Mouse (Mus musculus) adrenal gland, postnatal 14 days (tissue): Measurements from ENCODE around the gene Olfr55. TPM values are rescaled to one million over a fixed set of nuclear protein-coding genes. Genes with fewer than 3 reads are reported as not detected.
A peak's percentile ranks its signal among the peaks of the same experiment; 100 is the strongest.
"Not testable (repeated sequence)": the region's sequence is repeated elsewhere in the genome, so short reads cannot be mapped to it uniquely, and the experiment has no call there.

Experiments used
- DNase-seq: peaks from one replicate; pipeline ENCODE4 v3.0.0; 2021; ENCODE audit warnings: mixed read lengths
- long read RNA-seq, 2 experiments: library from polyadenylated mRNA; stranded (forward); transcript quantifications; one replicate each; pipeline ENCODE4 v2.0.0; 2021
- total RNA-seq: library from RNA; stranded (reverse); gene quantifications from 2 replicates; pipeline ENCODE4 v1.2.3, GENCODE M21; 2021

Olfr55 gene
- not detected in 2 replicates for total RNA-seq
- long read RNA-seq, experiment 1, result 0 reads
- long read RNA-seq, experiment 2, result 0 reads

DNA sequence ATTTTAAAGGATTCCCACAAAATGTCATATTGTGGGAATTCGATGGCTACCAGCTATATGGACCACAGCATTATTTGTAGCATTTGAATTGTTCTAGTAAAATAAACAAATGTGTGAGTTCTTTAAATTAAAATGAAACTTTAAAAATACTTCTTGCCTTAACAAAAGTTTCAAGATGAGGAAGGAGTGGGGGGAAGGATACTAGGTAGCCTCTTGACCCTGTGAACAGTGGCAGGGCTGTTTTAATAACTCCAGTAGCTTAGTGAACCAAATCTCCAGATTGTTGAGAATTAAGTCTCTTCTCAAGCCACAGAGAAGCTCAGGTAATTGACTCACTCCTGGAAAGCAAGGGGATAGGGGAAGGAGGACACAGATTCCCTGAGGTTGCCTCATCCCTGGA lies at the start of gene Olfr55:
Gene Olfr55, plus strand, starts transcription at position 301 of the 400 bp plus-strand sequence.
- DNase-seq, result not testable (repeated sequence)

DNA sequence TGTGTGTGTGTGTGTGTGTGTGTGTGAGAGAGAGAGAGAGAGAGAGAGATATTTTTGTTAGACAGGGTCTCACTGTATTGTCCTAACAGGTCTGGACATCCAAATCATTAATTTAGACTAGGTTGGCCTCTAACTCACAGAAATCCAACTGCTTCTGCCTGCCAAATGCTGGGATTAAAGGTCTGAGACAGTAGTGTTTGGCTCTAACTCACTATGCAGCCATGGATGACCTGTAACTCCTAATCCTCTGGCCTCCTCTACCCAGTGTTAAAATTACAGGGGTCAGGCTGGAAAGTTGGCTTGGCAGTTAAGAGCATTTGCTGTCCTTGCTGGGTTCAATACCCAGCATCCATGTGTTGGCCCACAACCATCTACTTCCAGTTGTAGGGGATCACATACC lies 43.7 kb upstream of the Olfr55 start:
- no peak for DNase-seq

DNA sequence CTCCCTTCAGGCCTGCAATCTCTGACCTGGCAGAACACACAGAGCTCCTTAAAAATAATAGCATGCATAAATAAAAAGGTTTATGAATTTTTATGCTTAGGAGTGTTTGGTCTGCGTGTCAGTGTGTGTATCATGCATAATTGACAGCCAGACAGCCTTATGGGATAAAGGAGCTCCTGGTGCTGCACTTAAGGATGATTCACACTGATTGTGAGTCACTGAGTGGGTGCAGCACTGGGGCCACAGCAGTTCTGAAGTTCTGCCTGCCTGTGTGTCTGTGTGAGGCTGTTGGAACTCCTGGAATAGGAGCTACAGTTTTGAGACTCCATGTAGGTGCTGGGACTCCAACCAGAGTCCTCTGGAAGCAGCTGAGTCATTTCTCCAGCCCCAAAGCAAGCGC lies 42.0 kb upstream of the Olfr55 start:
- DNase-seq, result peak; percentile 12

DNA sequence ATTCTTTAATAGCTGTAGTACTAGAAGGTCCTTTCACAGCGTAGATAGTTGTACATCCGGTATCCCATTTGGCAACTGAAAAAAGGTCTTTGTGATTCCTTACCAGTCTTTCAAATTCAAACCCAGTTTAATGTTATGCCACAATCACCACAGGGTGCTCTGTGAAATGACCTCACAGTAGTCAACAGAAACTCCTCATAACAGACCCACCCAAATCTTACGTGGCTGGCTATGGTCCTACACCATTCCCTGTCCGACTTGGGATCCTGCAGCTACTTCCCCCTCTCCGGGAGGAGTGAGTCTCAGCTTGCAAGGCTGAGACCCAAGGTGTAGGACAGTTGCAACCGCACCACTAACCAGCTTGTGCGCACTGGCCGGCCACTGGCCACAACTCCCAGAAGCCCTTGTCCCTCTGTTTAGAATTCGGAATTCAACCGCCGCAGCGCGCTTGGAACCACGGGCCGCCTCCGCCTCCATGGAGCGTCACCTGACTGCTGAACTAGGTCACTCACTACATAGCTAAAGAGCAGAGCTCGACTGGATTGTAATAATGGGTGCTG lies 28.9 kb upstream of the Olfr55 start, which contains the start of gene Morc2b:
Gene Morc2b, minus strand, starts transcription at position 423 of the 560 bp plus-strand sequence.
- no peak for DNase-seq

DNA sequence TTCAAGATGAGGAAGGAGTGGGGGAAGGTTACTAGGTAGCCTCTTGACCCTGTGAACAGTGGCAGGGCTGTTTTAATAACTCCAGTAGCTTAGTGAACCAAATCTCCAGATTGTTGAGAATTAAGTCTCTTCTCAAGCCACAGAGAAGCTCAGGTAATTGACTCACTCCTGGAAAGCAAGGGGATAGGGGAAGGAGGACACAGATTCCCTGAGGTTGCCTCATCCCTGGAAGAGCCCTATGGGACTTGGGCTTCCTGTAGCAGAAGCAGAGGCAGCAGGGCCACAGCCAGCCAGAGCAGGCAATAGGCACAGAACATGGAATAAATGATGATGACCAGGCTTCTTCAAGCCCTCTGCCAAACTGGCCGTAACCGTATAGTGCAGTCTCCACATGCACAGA lies 22.8 kb downstream of the Olfr55 start, which contains the start of gene Olfr239:
Gene Olfr239, plus strand, starts transcription at position 301 of the 400 bp plus-strand sequence.
- DNase-seq, result not testable (repeated sequence)

DNA sequence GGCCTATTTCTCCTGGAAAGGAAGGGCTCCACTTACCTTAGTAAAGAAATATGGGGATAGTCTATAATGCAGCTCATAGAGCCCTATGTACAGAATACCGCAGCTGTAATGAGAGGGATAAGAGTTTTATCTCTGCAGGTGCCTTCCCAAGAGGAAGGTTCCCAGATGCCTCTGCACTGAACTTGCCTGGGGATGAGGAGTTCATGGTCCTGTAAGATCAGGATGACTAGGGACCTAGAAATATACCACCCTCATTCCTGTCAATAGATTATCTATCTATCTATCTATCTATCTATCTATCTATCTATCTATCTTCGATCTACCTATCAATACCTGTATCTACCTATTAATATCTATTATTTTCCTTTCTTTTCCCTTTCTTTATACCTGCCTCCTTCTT lies 53.3 kb downstream of the Olfr55 start, which contains the start of gene Olfr1564:
Gene Olfr1564, minus strand, starts transcription at position 101 of the 400 bp plus-strand sequence.
- DNase-seq, result no peak

Other genes starting within 250 kb of the Olfr55 start
- gene Cyp4f13, start 221.0 kb upstream of the Olfr55 start, total RNA-seq, result 46.2 and 51.9 TPM in 2 replicates
- 3.7 and 4.4 TPM in 2 replicates for gene Zfp472, start 202.6 kb upstream of the Olfr55 start, total RNA-seq
- 8.5 and 10.0 TPM in 2 replicates for gene Zfp952, start 175.3 kb upstream of the Olfr55 start, total RNA-seq
- 6.3 and 8.5 TPM in 2 replicates for gene Zfp763, start 135.0 kb upstream of the Olfr55 start, total RNA-seq
- not detected in 2 replicates for gene 4921501E09Rik, start 100.4 kb upstream of the Olfr55 start, total RNA-seq
- 7.4 and 9.5 TPM in 2 replicates for gene Zfp563, start 79.1 kb upstream of the Olfr55 start, total RNA-seq
- not detected in 2 replicates for gene Morc2b, start 28.8 kb upstream of the Olfr55 start, total RNA-seq
- not detected in 2 replicates for gene Olfr239, start 22.9 kb downstream of the Olfr55 start, total RNA-seq
- not detected in 2 replicates for gene Olfr1564, start 53.2 kb downstream of the Olfr55 start, total RNA-seq
- 7.4 and 8.4 TPM in 2 replicates for gene Zfp955a, start 86.7 kb downstream of the Olfr55 start, total RNA-seq
- not detected in 2 replicates for gene Olfr63, start 96.2 kb downstream of the Olfr55 start, total RNA-seq
- gene Zfp955b, start 121.1 kb downstream of the Olfr55 start, total RNA-seq, result 10.0 and 11.0 TPM in 2 replicates
- 8.7 and 9.3 TPM in 2 replicates for gene Zfp81, start 190.4 kb downstream of the Olfr55 start, total RNA-seq
- 7.9 and 8.6 TPM in 2 replicates for gene Zfp101, start 226.2 kb downstream of the Olfr55 start, total RNA-seq